Mouse (Mus musculus) left cerebral cortex, adult 8-10 months (tissue): ENCODE measurements at regions not wholly inside any gene's neighbourhood (a gene's known extent, or its start where the extent isn't known, plus 50 kb on each side); places are given as distances from the start of the nearest gene placed in this dataset.

ENCODE experiments used
- DNase-seq, 2 experiments: peaks; one replicate each; pipeline ENCODE4 v3.0.0; 2022; ENCODE audit warnings: low spot score in 2 of 2

GRCm38 (mm10) chr3:103464181-103464580, 110.8 kb upstream of the Syt6 start:
- no peak for DNase-seq

- no peak for DNase-seq
Measured at GRCm38 (mm10) chr3:103464729-103465128, 110.3 kb upstream of the Syt6 start.

- DNase-seq, result no peak
Measured at GRCm38 (mm10) chr3:103465132-103465690, 109.8 kb upstream of the Syt6 start.

- DNase-seq, result no peak
Measured at GRCm38 (mm10) chr3:103465948-103466347, 109.1 kb upstream of the Syt6 start.

- DNase-seq, result no peak
Measured at GRCm38 (mm10) chr3:103470586-103471400, 104.2 kb upstream of the Syt6 start.

GRCm38 (mm10) chr3:103472598-103472997, 102.4 kb upstream of the Syt6 start:
- DNase-seq, result no peak

GRCm38 (mm10) chr3:103473336-103473735, 101.7 kb upstream of the Syt6 start:
- no peak for DNase-seq

- no peak for DNase-seq
Measured at GRCm38 (mm10) chr3:103479845-103480543, 95.0 kb upstream of the Syt6 start.

- DNase-seq, result no peak
Measured at GRCm38 (mm10) chr3:103480676-103481075, 94.4 kb upstream of the Syt6 start.

GRCm38 (mm10) chr3:103483316-103483715, 91.7 kb upstream of the Syt6 start:
- DNase-seq, result no peak

GRCm38 (mm10) chr3:103483762-103484161, 91.3 kb upstream of the Syt6 start:
- no peak for DNase-seq

GRCm38 (mm10) chr3:103489786-103490185, 85.2 kb upstream of the Syt6 start:
- no peak for DNase-seq

- DNase-seq, result no peak
Measured at GRCm38 (mm10) chr3:103490966-103491365, 84.1 kb upstream of the Syt6 start.

- DNase-seq, result no peak
Measured at GRCm38 (mm10) chr3:103492211-103492610, 82.8 kb upstream of the Syt6 start.

- no peak for DNase-seq
Measured at GRCm38 (mm10) chr3:103493623-103494022, 81.4 kb upstream of the Syt6 start.

- no peak for DNase-seq
Measured at GRCm38 (mm10) chr3:103494043-103494442, 81.0 kb upstream of the Syt6 start.

- DNase-seq, result peak in 1 of 2 experiments; percentile 13
Measured at GRCm38 (mm10) chr3:103496083-103496482, 78.9 kb upstream of the Syt6 start.

GRCm38 (mm10) chr3:103496683-103497082, 78.3 kb upstream of the Syt6 start:
- DNase-seq, result no peak

- DNase-seq, result no peak
Measured at GRCm38 (mm10) chr3:103497696-103498095, 77.3 kb upstream of the Syt6 start.

- no peak for DNase-seq
Measured at GRCm38 (mm10) chr3:103498458-103498857, 76.6 kb upstream of the Syt6 start.

- no peak for DNase-seq
Measured at GRCm38 (mm10) chr3:103499801-103500200, 75.2 kb upstream of the Syt6 start.

GRCm38 (mm10) chr3:103500366-103500765, 74.7 kb upstream of the Syt6 start:
- DNase-seq, result no peak
